Comparison of ENCODE assay signal across 8 mouse cellular contexts in the genomic region with DNA sequence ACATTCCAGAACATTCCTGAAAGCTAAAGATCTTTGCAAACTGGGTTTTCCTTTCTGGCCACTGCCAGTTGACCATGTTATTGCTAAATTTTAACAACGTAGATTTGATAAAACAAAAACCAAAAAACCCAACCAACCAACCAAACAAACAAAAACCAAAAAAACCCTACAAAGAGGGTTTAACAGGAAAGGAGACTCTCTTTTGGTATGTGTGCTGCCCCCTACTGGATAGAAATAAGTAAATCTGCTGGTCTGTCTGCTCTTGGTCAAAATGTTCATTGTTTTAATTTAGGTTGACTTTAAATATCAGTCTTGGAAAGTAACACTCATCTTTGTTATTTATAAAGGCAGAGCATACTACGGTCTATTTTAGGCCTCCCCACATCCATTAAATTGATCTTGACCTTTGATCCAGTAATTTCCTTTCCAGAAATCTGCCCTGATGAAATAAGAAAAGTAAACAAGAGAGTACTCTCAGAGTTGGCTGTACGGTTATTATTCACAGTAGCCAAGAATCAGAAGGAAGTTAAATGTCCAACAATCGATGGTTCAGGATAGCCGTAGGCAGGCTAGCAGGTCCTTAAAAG. TPM values are rescaled to one million over a fixed set of nuclear protein-coding genes. Genes with fewer than 3 reads are reported as not detected.
DNase-seq lines count a peak whose midpoint lies in the region; ATAC-seq and TF ChIP-seq lines count a peak whose summit lies in the region.

No protein-coding gene starts in this region.

- no peaks in the 10 kb centered on the region for H3K36me3 ChIP-seq in kidney, adult 2 months (ENCODE audit: control insufficient read depth, insufficient read depth, low read length)

- no peak for TF ChIP-seq POLR2A in kidney, adult 2 months (IDR thresholded peaks at IDR 0.05; ENCODE audit: low read depth, low read length)

- DNase-seq in kidney, adult 2 months = peak; percentile 70
- no peak for DNase-seq in kidney, postnatal 10 days
- DNase-seq in brain, adult 2 months (ENCODE audit: low read depth, low spot score) = peak; percentile 27
- DNase-seq in lung, postnatal 25 days (ENCODE audit: low spot score) = peak; percentile 49
- no peak for DNase-seq in right cerebral cortex, postnatal 10 days (ENCODE audit: low spot score in 2 of 2)
- DNase-seq in neural tube, embryonic 10.5 days (ENCODE audit: extremely low spot score, low spot score) = no peak
- DNase-seq in gastrocnemius, postnatal 36 days = no peak

- peak overlapping the region; percentile 83 for H3K27ac ChIP-seq in kidney, adult 2 months (ENCODE audit: insufficient read depth, low read depth, low read length)

- no peak overlapping the region for H3K4me3 ChIP-seq in kidney, adult 2 months (ENCODE audit: insufficient read depth, low read depth, low read length)

- ATAC-seq in CD4-positive, CD25-positive, alpha-beta regulatory T cell, adult 4 months = peak; percentile 57

- no peak for TF ChIP-seq CTCF in kidney, adult 2 months (conservative IDR thresholded peaks at IDR 0.05; ENCODE audit: insufficient read depth, insufficient read length, low read depth, low read length)

- no peaks in the 10 kb centered on the region for H3K27me3 ChIP-seq in kidney, adult 2 months (replicated peaks; ENCODE audit: control insufficient read depth, insufficient read depth, low read length)

- WGBS in kidney, adult 2 months = 30% methylated on average over 5 of the region's 5 CpGs

- H3K4me1 ChIP-seq in kidney, adult 2 months (ENCODE audit: control insufficient read depth, insufficient read depth, low read length) = peaks cover 16% of the 10 kb centered on the region; the same call in 1 of the 2 replicates

- intact Hi-C loops in gastrocnemius, postnatal 36 days (cut with DNase I) = no loop called here

RNA-seq across cellular contexts. Expression of gene Prr5l, which starts 54.7 kb away (rescaled TPM):
- 7.5 and 9.6 TPM in 2 replicates for polyA plus RNA-seq in kidney, adult 2 months (2012; rRNA removed)
- 1 to 10 TPM; 1.5 to 3.1 TPM for polyA plus RNA-seq in CD4-positive, CD25-positive, alpha-beta regulatory T cell, adult 4 months (2017; shearing (Covaris generic))
- total RNA-seq in gastrocnemius, postnatal 36 days (2021) = 1 to 10 TPM in 1 of 2 experiments, under 1 TPM in 1; 0.62 to 1.5 TPM

RNA-seq across cellular contexts. Expression of gene Commd9, which starts 57.9 kb away (rescaled TPM):
- polyA plus RNA-seq in kidney, adult 2 months (2012; rRNA removed) = 115 and 130 TPM in 2 replicates
- polyA plus RNA-seq in CD4-positive, CD25-positive, alpha-beta regulatory T cell, adult 4 months (2017; shearing (Covaris generic)) = 10 to 100 TPM; 27.8 to 37.1 TPM
- 10 to 100 TPM; 30.6 to 32.4 TPM for total RNA-seq in gastrocnemius, postnatal 36 days (2021)

Comparison
In these comparisons a context has a peak if more than half of its experiments do, and no peak if none do; other contexts are left out.
1. DNase-seq: peak in kidney, adult 2 months (single experiment), brain, adult 2 months (single experiment) and lung, postnatal 25 days (single experiment); none in kidney, postnatal 10 days (single experiment), right cerebral cortex, postnatal 10 days (0 of 2), neural tube, embryonic 10.5 days (single experiment) and gastrocnemius, postnatal 36 days (0 of 2).